Mouse (Mus musculus) thymus, adult 2 months (tissue): ENCODE data around the gene Ank3.

Experiments used
- CTCF ChIP-seq: fragments of 200-500 bp; IDR thresholded peaks from 2 replicates; pipeline ENCODE4 v1.5.1; 2012; ENCODE audit warnings: mild to moderate bottlenecking, control low read depth, low read length, moderate library complexity, borderline replicate concordance; ENCODE audit not compliant: control insufficient read depth, poor library complexity, insufficient read depth; ENCODE audit errors: extremely low read depth
- POLR2A ChIP-seq: fragments of 200-500 bp; IDR thresholded peaks from 2 replicates; pipeline ENCODE4 v1.6.1; 2012; ENCODE audit warnings: mild to moderate bottlenecking, low read length, control low read depth, moderate library complexity; ENCODE audit not compliant: control insufficient read depth, poor library complexity, insufficient read depth; ENCODE audit errors: extremely low read depth

DNA sequence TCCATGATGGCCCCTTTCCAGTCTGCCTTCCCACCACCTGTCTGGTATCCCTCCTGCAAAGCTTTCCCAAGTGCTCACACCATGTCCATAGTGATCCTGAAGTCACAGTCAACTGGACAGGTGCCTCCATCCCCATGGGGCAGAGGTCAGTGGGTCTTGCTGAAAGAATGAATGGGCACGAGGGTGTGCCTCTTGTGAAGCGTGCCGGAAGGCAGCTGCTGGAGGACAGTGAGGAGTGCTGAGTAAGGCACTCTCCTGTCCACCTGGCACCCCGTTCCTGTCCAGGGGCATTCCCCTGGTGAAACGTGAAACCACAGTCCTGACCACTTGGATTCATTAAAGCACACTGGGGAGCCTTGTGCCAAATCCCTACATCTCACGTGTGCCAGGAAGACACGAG is 337.7 kb downstream of the Ank3 start:
- TF ChIP-seq CTCF = no peak
- no peak for TF ChIP-seq POLR2A
